Mouse (Mus musculus) right cerebral cortex, adult 2 months (tissue): Measurements from ENCODE around the gene Crk.

Experiments used
- DNase-seq, 2 experiments: peaks; one replicate each; pipeline ENCODE4 v3.0.0; 2021 to 2022; ENCODE audit warnings: low spot score in 2 of 2

The Crk gene

DNA sequence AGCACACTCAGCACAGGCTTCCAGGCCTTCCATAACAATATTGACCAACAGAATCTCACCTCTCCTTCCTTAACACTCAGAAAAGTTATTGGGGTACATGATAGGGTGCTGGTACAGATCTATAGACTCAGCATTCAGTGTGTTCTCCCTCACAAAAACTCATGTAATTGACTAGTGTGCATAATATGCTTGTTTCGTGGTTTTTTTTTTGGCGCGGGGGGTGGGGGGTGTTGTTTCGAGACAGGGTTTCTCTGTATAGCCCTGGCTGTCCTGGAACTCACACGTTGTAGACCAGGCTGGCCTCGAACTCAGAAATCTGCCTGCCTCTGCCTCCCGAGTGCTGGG, 59.4 kb downstream of the Crk start:
- no peak for DNase-seq

DNA sequence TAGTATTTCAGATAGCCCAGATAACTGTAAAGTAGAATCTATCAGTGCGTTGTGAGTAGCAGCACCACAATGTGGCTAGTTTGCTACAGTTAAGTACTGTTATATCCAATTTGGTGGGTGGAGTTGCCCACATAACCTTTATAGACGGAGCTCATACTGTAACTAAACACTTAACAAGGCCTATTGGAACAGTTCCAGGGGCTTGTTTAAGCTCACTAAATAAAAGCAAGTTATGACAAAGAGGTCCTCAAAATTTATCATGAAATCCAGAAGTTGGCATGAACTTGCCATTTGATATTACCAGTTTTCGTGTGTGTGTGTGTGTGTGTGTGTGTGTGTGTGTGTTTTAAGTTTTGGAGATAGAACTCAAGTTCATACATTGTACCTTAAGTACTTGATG, 61.1 kb downstream of the Crk start:
- no peak for DNase-seq

DNA sequence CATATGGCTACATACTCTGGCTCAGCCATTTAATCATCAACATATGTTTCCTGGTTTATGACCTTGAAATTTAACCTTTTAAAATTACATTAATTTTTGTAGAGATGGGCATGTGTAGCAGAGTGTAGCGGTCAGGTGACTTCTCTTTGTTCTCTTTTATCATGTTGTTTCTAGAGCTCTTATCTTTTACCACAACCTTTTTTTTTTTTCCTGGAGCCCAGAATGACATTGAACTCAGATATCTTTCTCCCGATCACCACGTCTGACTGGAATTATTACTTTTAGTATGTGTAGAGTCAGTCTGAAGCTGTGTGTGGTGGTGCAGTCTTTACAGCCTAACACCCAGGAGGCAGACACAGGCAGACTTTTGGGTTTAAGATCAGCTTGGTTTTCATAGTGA, 62.6 kb downstream of the Crk start:
- no peak for DNase-seq

DNA sequence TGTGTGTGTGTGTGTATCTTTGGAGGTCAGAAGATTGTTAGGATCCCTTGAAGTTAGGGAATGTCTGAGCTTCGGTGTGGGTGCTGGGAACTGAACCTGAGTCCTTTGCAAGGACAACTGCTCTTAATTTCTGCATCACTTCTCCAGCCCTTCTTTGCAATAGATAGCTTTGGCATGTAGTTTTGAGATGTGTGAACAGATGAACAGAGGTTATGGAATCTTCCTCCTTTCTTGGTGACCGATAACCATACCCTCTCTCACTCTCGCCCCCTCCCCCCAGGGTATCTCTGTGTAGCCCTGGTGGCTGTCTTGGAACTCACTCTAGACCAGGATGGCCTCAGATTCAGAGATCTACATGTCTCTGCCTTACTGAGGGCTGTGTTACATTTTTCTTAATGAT, 65.7 kb downstream of the Crk start:
- no peak for DNase-seq

DNA sequence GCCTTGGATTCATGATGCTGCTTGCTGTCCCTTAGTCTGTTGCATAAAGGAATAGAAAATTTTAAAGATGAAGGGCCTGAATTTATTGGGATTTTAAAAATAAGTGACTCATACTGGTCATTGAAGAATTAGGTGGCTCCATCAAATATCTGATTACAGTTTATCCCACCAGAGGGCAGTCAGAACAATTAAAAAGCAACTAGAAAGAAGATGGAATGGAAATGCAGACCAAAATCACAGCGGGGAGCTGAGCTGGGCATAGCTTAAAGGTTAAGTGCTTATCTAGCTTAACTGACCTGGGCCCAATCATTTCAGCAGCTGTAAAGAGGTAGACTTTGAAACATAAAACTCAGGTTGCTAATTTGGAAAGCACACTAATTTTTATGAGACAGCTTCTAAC, 71.5 kb downstream of the Crk start:
- no peak for DNase-seq

DNA sequence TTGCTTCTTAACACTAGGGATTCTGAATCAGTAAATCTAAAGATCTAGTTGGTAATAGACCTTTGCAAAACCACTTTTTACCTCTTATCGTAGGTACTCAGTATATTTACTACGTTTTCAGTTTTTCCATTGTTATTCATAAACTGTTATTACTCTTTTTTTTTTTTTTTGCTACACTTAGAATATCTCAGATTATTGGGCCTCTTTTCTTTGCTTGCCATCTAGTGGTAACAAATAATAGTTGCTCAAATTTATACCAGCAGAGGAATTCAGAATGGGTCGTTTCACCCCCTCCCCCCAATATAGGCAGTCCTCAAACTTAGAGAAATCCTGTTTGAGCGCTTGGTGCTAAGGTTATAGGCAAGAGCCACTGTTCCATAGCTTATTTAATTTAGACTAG, 72.0 kb downstream of the Crk start:
- DNase-seq = no peak
